Mouse (Mus musculus): ENCODE results near the gene Gnl2.

Gene Gnl2

GRCm38 (mm10) chr4:125004886-125005285 lies 11.5 kb upstream of the Gnl2 start:
- DNase-seq = no peak

DNA sequence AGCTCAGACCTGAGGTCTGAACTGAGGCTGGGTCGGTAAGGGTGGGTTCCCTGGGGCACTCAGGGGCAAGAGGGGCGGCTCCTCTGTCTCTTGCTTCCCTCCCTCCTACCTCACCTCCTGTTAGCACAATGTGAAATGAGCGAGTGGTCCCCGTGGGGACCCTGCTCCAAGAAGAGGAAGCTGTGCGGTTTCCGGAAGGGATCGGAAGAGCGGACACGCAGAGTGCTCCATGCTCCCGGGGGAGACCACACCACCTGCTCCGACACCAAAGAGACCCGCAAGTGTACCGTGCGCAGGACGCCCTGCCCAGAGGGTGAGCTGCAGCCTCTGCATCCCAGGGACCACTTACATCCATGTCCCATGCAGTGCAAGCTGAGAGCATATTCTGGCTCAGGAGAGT lies 8.9 kb upstream of the Gnl2 start:
- DNase-seq = no peak

GRCm38 (mm10) chr4:125008220-125008619 lies 8.2 kb upstream of the Gnl2 start:
- no peak for DNase-seq

DNA sequence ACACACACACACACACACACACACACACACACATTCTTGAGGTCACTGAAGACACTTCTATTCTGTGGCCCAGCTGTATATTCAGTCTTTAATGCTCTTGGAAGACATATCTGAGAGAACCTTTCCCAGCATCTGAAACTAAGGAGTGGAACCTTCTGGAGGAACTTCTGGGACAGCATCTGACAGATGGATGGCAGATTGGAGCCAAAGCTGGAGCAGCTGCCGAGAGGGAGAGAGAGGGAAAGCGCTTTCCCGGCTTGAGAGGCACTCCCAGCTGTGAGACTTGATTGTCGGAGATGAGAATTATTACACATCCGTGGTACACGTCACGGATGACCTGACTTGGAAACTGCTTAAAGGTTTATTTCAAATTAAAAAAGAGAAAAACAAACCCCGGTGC lies 7.7 kb upstream of the Gnl2 start:
- DNase-seq = no peak

GRCm38 (mm10) chr4:125017431-125017830 lies 1.0 kb downstream of the Gnl2 start:
- no peak for DNase-seq

GRCm38 (mm10) chr4:125020780-125021538 lies 4.6 kb downstream of the Gnl2 start:
- DNase-seq = no peak

GRCm38 (mm10) chr4:125029891-125030614 lies 13.7 kb downstream of the Gnl2 start:
- peak; percentile 92 for DNase-seq

- no peak for DNase-seq
These were observed 18.0 kb downstream of the Gnl2 start for GRCm38 (mm10) chr4:125034341-125034740.

DNA sequence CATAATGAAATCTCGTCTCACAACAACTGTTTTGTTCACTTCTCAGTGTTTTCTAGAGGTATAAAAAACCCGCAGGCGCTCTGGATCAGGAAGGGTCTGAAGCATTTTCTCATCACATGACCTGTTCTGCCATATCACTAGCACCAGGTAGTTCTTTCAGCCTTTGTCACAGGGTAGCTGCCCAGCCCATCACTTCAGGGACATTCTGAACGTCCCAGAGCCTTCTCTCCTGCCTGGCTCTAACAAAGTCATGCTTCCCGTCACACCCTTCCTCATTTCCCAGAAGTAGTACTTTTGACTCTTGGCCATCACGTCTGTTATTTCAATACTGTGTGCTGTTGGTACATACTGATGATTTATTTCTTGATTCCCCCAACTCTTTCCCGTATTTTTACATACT lies 28.1 kb downstream of the Gnl2 start:
- DNase-seq = no peak

DNA sequence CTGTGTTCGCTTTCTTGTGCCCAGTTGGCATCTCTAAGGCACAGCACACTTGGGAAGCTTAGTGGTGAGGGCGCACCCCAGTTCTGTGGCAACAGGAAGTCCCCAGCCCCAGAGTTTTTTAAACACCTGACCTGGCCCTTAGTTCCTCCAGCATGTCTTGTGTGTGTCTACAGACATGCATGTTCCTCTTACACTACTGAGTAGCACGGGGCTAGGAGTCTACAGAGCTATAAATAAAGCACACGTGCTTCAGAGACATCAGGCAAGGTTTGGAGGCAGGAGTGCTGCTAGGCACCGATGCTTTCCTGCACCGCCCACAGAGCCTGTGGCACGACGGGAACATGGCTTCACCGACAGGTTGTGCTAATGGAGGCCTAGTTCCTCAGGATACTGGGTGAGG lies 39.0 kb downstream of the Gnl2 start:
- DNase-seq = no peak

GRCm38 (mm10) chr4:125056476-125056875 lies 40.1 kb downstream of the Gnl2 start:
- DNase-seq = no peak

- no peak for DNase-seq
These were observed 40.9 kb downstream of the Gnl2 start for GRCm38 (mm10) chr4:125057273-125057672.

GRCm38 (mm10) chr4:125058033-125058432 lies 41.6 kb downstream of the Gnl2 start:
- DNase-seq = no peak

DNA sequence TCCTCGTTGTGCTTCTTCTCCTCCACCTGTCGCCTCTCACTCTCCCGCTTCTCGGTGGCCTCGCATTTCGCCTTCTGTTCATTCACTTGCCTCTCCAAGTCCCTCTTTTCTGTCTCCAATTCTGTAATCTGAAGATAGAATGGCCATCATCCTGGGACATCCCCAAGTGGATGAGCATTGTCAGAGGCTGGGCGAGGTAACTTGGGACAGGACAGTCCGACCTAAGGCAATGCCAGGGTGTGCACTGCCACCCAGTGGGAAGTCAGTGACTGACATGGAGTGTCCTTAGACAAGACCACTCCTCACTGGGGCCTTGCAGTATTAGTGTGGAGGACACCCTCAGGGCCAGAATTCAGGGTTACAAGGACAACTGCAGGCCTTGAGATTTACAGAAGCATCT lies 42.6 kb downstream of the Gnl2 start:
- peak; percentile 42 for DNase-seq

DNA sequence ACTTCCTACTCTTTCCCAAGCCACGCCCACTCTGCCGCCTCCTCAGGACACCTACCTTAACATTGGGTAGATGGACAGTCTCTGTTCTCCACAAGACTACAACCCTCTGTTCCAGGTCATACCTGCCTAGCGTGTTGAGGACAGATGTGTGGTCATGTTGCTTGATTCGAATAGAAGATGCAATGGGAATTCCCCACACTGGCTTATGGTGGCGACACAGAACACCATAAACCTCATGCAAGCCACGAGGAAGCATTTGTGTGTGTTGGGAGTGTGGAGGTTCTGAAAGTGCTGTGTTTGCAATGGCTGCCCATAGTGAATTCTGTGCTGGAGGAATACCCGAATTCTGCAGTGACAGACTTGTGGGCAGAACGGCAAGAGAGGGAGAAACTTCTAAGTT lies 47.4 kb downstream of the Gnl2 start:
- DNase-seq = no peak

- DNase-seq = peak; percentile 8
These were observed 49.3 kb downstream of the Gnl2 start, which contains the start of gene Dnali1 for GRCm38 (mm10) chr4:125065517-125066307. Gene Dnali1 (minus strand): TSS chr4:125065703.

DNA sequence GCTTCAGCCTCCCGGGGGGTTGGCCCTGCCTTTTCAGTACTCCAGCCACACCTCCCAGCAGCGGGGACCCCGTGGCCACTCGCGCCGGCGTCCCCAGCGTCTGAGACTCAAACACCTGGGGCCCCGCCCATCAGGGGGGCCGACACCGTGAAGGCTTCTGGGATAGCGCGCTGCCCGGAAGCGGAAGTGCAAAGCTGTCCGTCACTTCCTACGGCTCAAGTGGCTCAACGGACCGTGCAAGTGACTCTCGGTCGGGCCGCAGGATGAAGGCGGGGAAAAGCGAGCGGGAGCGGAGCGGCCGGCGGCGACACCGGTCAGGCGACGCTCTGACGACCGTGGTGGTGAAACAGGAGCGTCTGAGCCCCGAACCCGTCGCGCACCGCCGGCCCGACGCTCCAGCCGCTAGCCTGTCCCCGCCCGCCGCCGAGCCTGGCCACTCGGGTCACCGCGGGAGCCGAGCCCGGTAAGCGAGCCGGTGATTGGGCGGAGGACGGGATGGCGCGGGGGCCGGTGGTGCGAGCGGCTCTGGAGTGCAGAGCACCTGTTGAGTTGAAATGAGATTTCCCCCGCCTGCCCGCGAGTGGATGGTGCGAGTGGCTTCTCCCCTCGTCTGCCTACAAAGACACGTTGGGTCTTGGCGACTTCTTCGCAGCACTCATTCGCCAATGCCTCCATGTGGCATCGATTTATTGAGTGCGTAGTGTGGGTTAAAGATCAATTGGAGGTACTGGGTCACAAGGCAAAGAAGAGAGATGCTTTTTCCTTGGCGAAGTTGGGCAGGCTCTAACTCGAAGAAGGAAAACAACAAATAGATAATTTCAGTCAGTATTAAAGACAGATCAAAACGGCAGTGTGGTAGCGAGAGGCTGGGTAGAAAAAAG lies 50.3 kb downstream of the Gnl2 start, which contains the start of gene Snip1:
Gene Snip1 (plus strand): TSS at position 183 of the 881 bp plus-strand sequence.
- DNase-seq = peak; percentile 95

GRCm38 (mm10) chr4:125077700-125078099 lies 61.3 kb downstream of the Gnl2 start:
- DNase-seq = no peak

DNA sequence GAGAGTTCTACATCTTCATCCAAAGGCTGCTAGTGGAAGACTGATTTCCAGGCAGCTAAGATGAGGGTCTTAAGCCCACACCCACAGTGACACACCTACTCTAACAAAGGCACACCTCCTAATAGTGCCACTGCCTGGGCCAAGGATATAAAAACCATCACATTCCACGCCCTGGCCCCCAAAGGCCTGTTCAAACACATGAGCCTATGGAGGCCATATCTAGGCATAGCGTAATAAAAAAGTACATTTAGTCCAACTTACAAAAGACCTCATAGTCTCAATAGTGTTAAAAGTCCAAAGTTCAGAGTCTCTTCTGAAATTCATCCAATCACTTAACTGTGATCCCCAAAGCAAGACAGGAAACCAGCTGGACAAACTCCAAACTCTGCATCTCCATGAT lies 62.3 kb downstream of the Gnl2 start:
- no peak for DNase-seq

DNA sequence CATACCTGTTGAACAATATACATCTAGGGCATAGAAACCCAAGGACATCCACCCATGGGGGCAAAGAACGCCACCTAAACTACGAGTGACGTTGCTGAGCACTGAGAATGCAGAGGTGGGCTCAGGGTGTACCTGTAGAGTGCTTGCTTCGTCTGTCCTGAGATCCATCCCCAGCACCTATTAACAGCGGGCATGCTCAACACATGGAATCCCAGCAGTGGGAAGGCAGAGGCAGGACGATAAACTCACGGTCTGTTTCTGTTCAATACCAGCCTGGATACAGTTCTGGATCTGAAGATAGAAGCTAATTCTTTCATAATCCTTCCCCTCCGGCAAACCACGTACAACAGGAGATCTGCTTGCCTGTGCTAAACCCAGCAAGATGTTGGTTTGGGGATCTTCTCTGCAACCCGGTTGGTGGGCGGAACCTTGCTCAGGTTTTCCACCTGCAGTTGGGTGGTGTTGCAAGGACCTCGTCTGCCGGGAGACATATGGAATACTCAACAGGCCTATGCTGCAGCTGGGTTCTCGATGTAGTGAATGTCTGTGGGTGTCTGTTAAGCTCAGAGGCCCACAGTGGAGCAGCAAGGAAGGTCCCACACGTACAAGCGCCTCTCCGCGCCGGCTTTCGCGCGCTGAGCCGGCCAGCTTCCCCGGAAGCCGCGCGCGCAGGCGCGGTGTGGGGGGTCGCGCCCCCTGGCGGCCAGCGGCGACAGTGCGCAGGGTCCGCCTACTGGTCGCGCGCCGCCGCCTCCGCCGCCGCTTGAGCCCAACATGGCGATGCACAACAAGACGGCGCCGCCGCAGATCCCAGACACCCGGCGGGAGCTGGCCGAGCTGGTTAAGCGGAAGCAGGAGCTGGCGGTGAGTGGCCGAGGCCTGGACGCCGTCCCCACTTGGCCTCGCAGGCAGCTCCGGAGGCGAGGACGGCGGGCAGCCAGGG lies 68.3 kb downstream of the Gnl2 start, which contains the start of gene Meaf6:
Gene Meaf6 (plus strand): TSS at position 732 of the 943 bp plus-strand sequence.
- peak; percentile 95 for DNase-seq

DNA sequence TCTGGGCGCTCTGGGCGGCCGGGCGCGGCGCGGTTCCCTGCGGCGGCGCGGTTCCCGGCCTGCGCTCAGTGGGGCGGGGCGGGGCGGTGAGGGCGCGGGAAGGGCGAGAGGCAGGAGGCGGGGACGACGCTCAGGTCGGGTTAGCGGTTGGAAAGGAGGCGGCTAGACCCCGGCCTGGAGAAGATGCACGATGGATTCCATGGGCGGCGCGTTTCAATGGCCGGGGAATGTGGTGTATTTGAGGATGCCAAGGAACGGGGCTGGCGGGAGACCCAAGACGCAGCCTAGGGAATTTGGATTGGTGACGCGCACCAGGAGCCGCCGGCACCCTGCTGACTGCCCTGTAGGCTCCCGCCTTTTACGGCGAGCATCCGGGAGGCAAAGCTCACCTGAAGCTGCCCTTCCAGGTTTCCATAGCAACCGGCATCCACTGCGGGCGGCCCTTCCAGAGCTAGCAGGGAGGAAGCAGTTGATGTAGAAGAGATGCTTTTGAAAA lies 69.0 kb downstream of the Gnl2 start:
- peak; percentile 78 for DNase-seq
